Comparison of ENCODE assay signal across 14 mouse cellular contexts in genomic region chr19:41081589-41081988, GRCm38 (mm10). TPM values are rescaled to one million over a fixed set of nuclear protein-coding genes. Genes with fewer than 3 reads are reported as not detected.
A peak's percentile ranks its signal among the peaks of the same experiment; 100 is the strongest.
DNase-seq lines count a peak whose midpoint lies in the region; ATAC-seq lines count a peak whose summit lies in the region.
"Had no signal": no experiment of that assay in that cellular context is flagged by ENCODE, and none has a peak within 500 bp of the region (broad histone marks: within the 10 kb centered on the region; RNA-seq: fewer than 3 reads in every experiment).

No protein-coding gene starts in this region.

- no peak overlapping the region for H3K4me3 ChIP-seq in heart, embryonic 12.5 days
- no peak overlapping the region for H3K4me3 ChIP-seq in forebrain, embryonic 12.5 days (replicated peaks)
- H3K4me3 ChIP-seq: hindbrain, embryonic 15.5 days; myocyte had no signal

- 34% methylated on average over 3 of the region's 3 CpGs for WGBS in heart, embryonic 12.5 days
- WGBS in forebrain, embryonic 12.5 days = 28% methylated on average over 3 of the region's 3 CpGs

- peaks cover 13% of the 10 kb centered on the region for H3K4me1 ChIP-seq in heart, embryonic 12.5 days (replicated peaks)
- peaks cover 16% of the 10 kb centered on the region for H3K4me1 ChIP-seq in forebrain, embryonic 12.5 days

- H3K9ac ChIP-seq in heart, embryonic 12.5 days = no peak overlapping the region
- no peak overlapping the region for H3K9ac ChIP-seq in forebrain, embryonic 12.5 days
- H3K9ac ChIP-seq: hindbrain, embryonic 15.5 days had no signal

- peak overlapping the region; percentile 29 for H3K4me2 ChIP-seq in heart, embryonic 12.5 days
- H3K4me2 ChIP-seq in forebrain, embryonic 12.5 days = no peak overlapping the region
- H3K4me2 ChIP-seq: hindbrain, embryonic 15.5 days had no signal

- no peaks in the 10 kb centered on the region for H3K36me3 ChIP-seq in heart, embryonic 12.5 days
- H3K36me3 ChIP-seq in forebrain, embryonic 12.5 days (replicated peaks) = no peaks in the 10 kb centered on the region
- H3K36me3 ChIP-seq: hindbrain, embryonic 15.5 days had no signal

- peak overlapping the region; percentile 81 for H3K27ac ChIP-seq in heart, embryonic 12.5 days (ENCODE audit: poor library complexity, severe bottlenecking)
- no peak overlapping the region for H3K27ac ChIP-seq in forebrain, embryonic 12.5 days
- H3K27ac ChIP-seq: hindbrain, embryonic 15.5 days had no signal

- intact Hi-C loops in heart, postnatal 10 days (cut with DNase I) = no loop called here

- no peaks in the 10 kb centered on the region for H3K9me3 ChIP-seq in heart, embryonic 12.5 days (replicated peaks)
- H3K9me3 ChIP-seq in forebrain, embryonic 12.5 days = no peaks in the 10 kb centered on the region
- H3K9me3 ChIP-seq: hindbrain, embryonic 15.5 days had no signal

- DNase-seq in heart, postnatal 10 days = no peak
- DNase-seq in Muller cell, postnatal 12 days (ENCODE audit: inconsistent ontology term) = peak; percentile 85
- DNase-seq in mesoderm, embryonic 11.5 days (ENCODE audit: low read depth, low spot score) = peak; percentile 22
- DNase-seq in adrenal gland, postnatal 25 days = no peak
- DNase-seq in cerebellum, postnatal 10 days = no peak
- DNase-seq: cerebellum, postnatal 25 days; kidney, postnatal 14 days; lung, postnatal 10 days; right cerebral cortex, postnatal 14 days had no signal

- H3K27me3 ChIP-seq in heart, embryonic 12.5 days (replicated peaks) = no peaks in the 10 kb centered on the region
- H3K27me3 ChIP-seq in forebrain, embryonic 12.5 days = peaks cover 8% of the 10 kb centered on the region; the same call in 1 of the 2 replicates
- H3K27me3 ChIP-seq: hindbrain, embryonic 15.5 days had no signal

- ATAC-seq in heart, embryonic 12.5 days (ENCODE audit: insufficient number of reproducible peaks, low FRiP score) = peak; percentile 61
- ATAC-seq in forebrain, embryonic 12.5 days (ENCODE audit: low FRiP score) = peak; percentile 63

RNA-seq across cellular contexts. Expression of gene Opalin, which starts 4.7 kb away (rescaled TPM):
- 0.17 and 0.27 TPM in 2 replicates for polyA plus RNA-seq in heart, embryonic 12.5 days (2016; fragmentation: Nextera tagmentation; extraction: Ambion mirVana)
- total RNA-seq in heart, postnatal 10 days (2021) = not detected
- polyA plus RNA-seq in forebrain, embryonic 12.5 days (2016; fragmentation: Nextera tagmentation; extraction: Ambion mirVana) = not detected in 2 replicates
- not detected in 2 replicates for total RNA-seq in adrenal gland, postnatal 25 days (2021)
- polyA plus RNA-seq: hindbrain, embryonic 15.5 days; limb, embryonic 11.5 days; myocyte had no signal

RNA-seq across cellular contexts. Expression of gene Dntt, which starts 52.5 kb away (rescaled TPM):
- polyA plus RNA-seq in heart, embryonic 12.5 days (2016; fragmentation: Nextera tagmentation; extraction: Ambion mirVana) = not detected in 2 replicates
- under 1 TPM; 0.47 to 0.50 TPM for total RNA-seq in heart, postnatal 10 days (2021)
- not detected in 2 replicates for polyA plus RNA-seq in forebrain, embryonic 12.5 days (2016; fragmentation: Nextera tagmentation; extraction: Ambion mirVana)
- total RNA-seq in adrenal gland, postnatal 25 days (2021) = not detected in 2 replicates
- polyA plus RNA-seq: hindbrain, embryonic 15.5 days; limb, embryonic 11.5 days had no signal

Comparison
In these comparisons a context has a peak if more than half of its experiments do, and no peak if none do; other contexts are left out.
1. DNase-seq: peak in Muller cell, postnatal 12 days (single experiment) and mesoderm, embryonic 11.5 days (single experiment); none in heart, postnatal 10 days (0 of 2), adrenal gland, postnatal 25 days (single experiment) and cerebellum, postnatal 10 days (0 of 2).